Comparison of ENCODE assay signal across 24 mouse cellular contexts in the genomic region with DNA sequence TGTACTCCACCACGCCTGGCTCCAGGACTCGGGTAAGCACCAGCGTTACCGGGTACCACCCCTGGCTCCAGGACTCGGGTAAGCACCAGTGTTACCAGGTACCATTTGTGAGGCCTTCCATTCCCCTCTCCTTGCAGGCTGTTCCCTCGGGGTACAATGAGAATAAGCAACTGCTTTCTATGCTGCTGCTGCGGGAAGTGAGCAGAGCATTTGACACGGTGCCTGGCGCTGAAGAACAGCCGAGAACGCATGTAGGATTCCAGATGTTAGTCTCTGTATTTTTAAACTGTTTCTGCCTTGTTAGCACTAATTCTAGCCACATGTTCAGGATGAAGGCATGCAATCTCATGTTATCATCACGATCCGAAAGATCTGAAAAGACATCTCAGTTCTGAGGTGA. TPM values are rescaled to one million over a fixed set of nuclear protein-coding genes. Genes with fewer than 3 reads are reported as not detected.
DNase-seq lines count a peak whose midpoint lies in the region; ATAC-seq and TF ChIP-seq lines count a peak whose summit lies in the region.
"Had no signal": no experiment of that assay in that cellular context is flagged by ENCODE, and none has a peak within 500 bp of the region (broad histone marks: within the 10 kb centered on the region; RNA-seq: fewer than 3 reads in every experiment).

No protein-coding gene starts in this region.

- H3K36me3 ChIP-seq in limb, embryonic 11.5 days (ENCODE audit: control insufficient read depth, insufficient read depth, low read length) = no peaks in the 10 kb centered on the region
- no peaks in the 10 kb centered on the region for H3K36me3 ChIP-seq in limb, embryonic 10.5 days
- H3K36me3 ChIP-seq in embryonic facial prominence, embryonic 12.5 days = no peaks in the 10 kb centered on the region
- H3K36me3 ChIP-seq in embryonic facial prominence, embryonic 15.5 days = no peaks in the 10 kb centered on the region
- H3K36me3 ChIP-seq in limb, embryonic 15.5 days = no peaks in the 10 kb centered on the region
- H3K36me3 ChIP-seq: forebrain, embryonic 12.5 days; forebrain, embryonic 15.5 days; hindbrain, embryonic 15.5 days; intestine, embryonic 15.5 days had no signal

- no peaks in the 10 kb centered on the region for H3K4me1 ChIP-seq in limb, embryonic 11.5 days (ENCODE audit: control insufficient read depth, insufficient read depth, low read length)
- peaks cover 5% of the 10 kb centered on the region; the same call in 1 of the 2 replicates for H3K4me1 ChIP-seq in limb, embryonic 10.5 days
- H3K4me1 ChIP-seq in embryonic facial prominence, embryonic 12.5 days = peaks cover 9% of the 10 kb centered on the region
- H3K4me1 ChIP-seq in embryonic facial prominence, embryonic 15.5 days = peaks cover 18% of the 10 kb centered on the region
- H3K4me1 ChIP-seq in limb, embryonic 15.5 days = no peaks in the 10 kb centered on the region
- H3K4me1 ChIP-seq in cerebellum, adult 2 months (ENCODE audit: control insufficient read depth, insufficient read depth, low read length) = no peaks in the 10 kb centered on the region
- H3K4me1 ChIP-seq: forebrain, embryonic 12.5 days; forebrain, embryonic 15.5 days; hindbrain, embryonic 15.5 days; intestine, embryonic 15.5 days had no signal

- TF ChIP-seq POLR2A in cerebellum, adult 2 months (IDR thresholded peaks at IDR 0.05; ENCODE audit: borderline replicate concordance, insufficient read depth, low read length) = no peak

- peak; percentile 24 for DNase-seq in limb, embryonic 11.5 days (ENCODE audit: low spot score)
- no peak for DNase-seq in limb, embryonic 10.5 days (ENCODE audit: low spot score)
- no peak for DNase-seq in adrenal gland, postnatal 10 days
- no peak for DNase-seq in lung, postnatal 25 days (ENCODE audit: low spot score)
- DNase-seq in cerebellum, adult 2 months = no peak
- DNase-seq: adrenal gland, adult 2 months; adrenal gland, postnatal 25 days; cerebellum, adult 11-12 months; cerebellum, adult 9-10 months; cerebellum, postnatal 14 days; gastrocnemius, postnatal 10 days; heart, adult 11 months; kidney, adult 18-20 months had no signal

- no peak overlapping the region for H3K4me2 ChIP-seq in limb, embryonic 11.5 days (ENCODE audit: low read depth, severe bottlenecking)
- H3K4me2 ChIP-seq in embryonic facial prominence, embryonic 12.5 days (replicated peaks) = 0 out of 2 replicates have a peak overlapping the region, but pooled peaks have one; percentile 15
- peak overlapping the region; percentile 35 for H3K4me2 ChIP-seq in embryonic facial prominence, embryonic 15.5 days (replicated peaks)
- H3K4me2 ChIP-seq in limb, embryonic 15.5 days = no peak overlapping the region
- H3K4me2 ChIP-seq: forebrain, embryonic 12.5 days; forebrain, embryonic 15.5 days; heart, embryonic 11.5 days; hindbrain, embryonic 15.5 days; intestine, embryonic 15.5 days had no signal

- H3K27ac ChIP-seq in limb, embryonic 11.5 days (replicated peaks; ENCODE audit: low read depth, low read length) = no peak overlapping the region
- no peak overlapping the region; the same call in 1 of the 2 replicates for H3K27ac ChIP-seq in limb, embryonic 10.5 days
- H3K27ac ChIP-seq in embryonic facial prominence, embryonic 12.5 days = peak overlapping the region; percentile 69; the same call in 1 of the 2 replicates
- peak overlapping the region; percentile 85 for H3K27ac ChIP-seq in embryonic facial prominence, embryonic 15.5 days (replicated peaks)
- H3K27ac ChIP-seq in limb, embryonic 15.5 days = peak overlapping the region; percentile 43; the same call in 1 of the 2 replicates
- no peak overlapping the region for H3K27ac ChIP-seq in cerebellum, adult 2 months (ENCODE audit: insufficient read depth, low read length)
- H3K27ac ChIP-seq: forebrain, embryonic 12.5 days; forebrain, embryonic 15.5 days; hindbrain, embryonic 15.5 days; intestine, embryonic 15.5 days had no signal

- no peak overlapping the region for H3K9ac ChIP-seq in limb, embryonic 11.5 days (ENCODE audit: low read length)
- H3K9ac ChIP-seq in embryonic facial prominence, embryonic 12.5 days = no peak overlapping the region
- H3K9ac ChIP-seq in embryonic facial prominence, embryonic 15.5 days = no peak overlapping the region
- no peak overlapping the region for H3K9ac ChIP-seq in limb, embryonic 15.5 days
- H3K9ac ChIP-seq: forebrain, embryonic 12.5 days; forebrain, embryonic 15.5 days; hindbrain, embryonic 15.5 days; intestine, embryonic 15.5 days had no signal

- H3K9me3 ChIP-seq in limb, embryonic 11.5 days (ENCODE audit: control insufficient read depth, low read length) = no peaks in the 10 kb centered on the region
- no peaks in the 10 kb centered on the region for H3K9me3 ChIP-seq in limb, embryonic 10.5 days (replicated peaks)
- H3K9me3 ChIP-seq in embryonic facial prominence, embryonic 12.5 days = peaks cover 3% of the 10 kb centered on the region; the same call in 1 of the 2 replicates
- H3K9me3 ChIP-seq in embryonic facial prominence, embryonic 15.5 days (replicated peaks) = no peaks in the 10 kb centered on the region
- no peaks in the 10 kb centered on the region for H3K9me3 ChIP-seq in limb, embryonic 15.5 days
- H3K9me3 ChIP-seq: forebrain, embryonic 12.5 days; forebrain, embryonic 15.5 days; hindbrain, embryonic 15.5 days; intestine, embryonic 15.5 days had no signal

- H3K27me3 ChIP-seq in limb, embryonic 11.5 days (ENCODE audit: control insufficient read depth, insufficient read depth, low read length) = no peaks in the 10 kb centered on the region
- H3K27me3 ChIP-seq in limb, embryonic 10.5 days (ENCODE audit: low read depth, poor library complexity, severe bottlenecking) = no peaks in the 10 kb centered on the region
- no peaks in the 10 kb centered on the region for H3K27me3 ChIP-seq in embryonic facial prominence, embryonic 12.5 days
- H3K27me3 ChIP-seq in embryonic facial prominence, embryonic 15.5 days = no peaks in the 10 kb centered on the region
- H3K27me3 ChIP-seq in limb, embryonic 15.5 days = no peaks in the 10 kb centered on the region
- H3K27me3 ChIP-seq in cerebellum, adult 2 months (ENCODE audit: control insufficient read depth, insufficient read depth, low read length) = no peaks in the 10 kb centered on the region
- H3K27me3 ChIP-seq: forebrain, embryonic 12.5 days; forebrain, embryonic 15.5 days; hindbrain, embryonic 15.5 days; intestine, embryonic 15.5 days had no signal

- WGBS in limb, embryonic 11.5 days = 71% methylated on average over 13 of the region's 13 CpGs
- 85% methylated on average over 13 of the region's 13 CpGs for WGBS in limb, embryonic 10.5 days
- WGBS in embryonic facial prominence, embryonic 12.5 days = 33% methylated on average over 13 of the region's 13 CpGs
- WGBS in embryonic facial prominence, embryonic 15.5 days = 37% methylated on average over 13 of the region's 13 CpGs
- 44% methylated on average over 13 of the region's 13 CpGs for WGBS in limb, embryonic 15.5 days
- 82% methylated on average over 13 of the region's 13 CpGs for WGBS in cerebellum, adult 2 months

- TF ChIP-seq CTCF in cerebellum, adult 2 months (IDR thresholded peaks at IDR 0.05; ENCODE audit: borderline replicate concordance, insufficient read depth, low read depth, low read length) = no peak

- no peak overlapping the region for H3K4me3 ChIP-seq in limb, embryonic 11.5 days (ENCODE audit: low read depth, low read length)
- no peak overlapping the region for H3K4me3 ChIP-seq in limb, embryonic 10.5 days
- H3K4me3 ChIP-seq in embryonic facial prominence, embryonic 12.5 days = no peak overlapping the region
- H3K4me3 ChIP-seq in embryonic facial prominence, embryonic 15.5 days (replicated peaks) = no peak overlapping the region; the same call in 1 of the 2 replicates
- H3K4me3 ChIP-seq in limb, embryonic 15.5 days = no peak overlapping the region
- no peak overlapping the region for H3K4me3 ChIP-seq in cerebellum, adult 2 months (replicated peaks; ENCODE audit: insufficient read depth, low read depth, low read length)
- H3K4me3 ChIP-seq: erythroblast, embryonic 14.5 days; forebrain, embryonic 12.5 days; forebrain, embryonic 15.5 days; hindbrain, embryonic 15.5 days; intestine, embryonic 15.5 days had no signal

- no peak for ATAC-seq in limb, embryonic 11.5 days (ENCODE audit: insufficient number of reproducible peaks, low FRiP score, low TSS enrichment, low read depth)
- ATAC-seq in embryonic facial prominence, embryonic 12.5 days (ENCODE audit: insufficient number of reproducible peaks, insufficient read depth, low FRiP score, low TSS enrichment) = no peak
- ATAC-seq in embryonic facial prominence, embryonic 15.5 days (ENCODE audit: insufficient number of reproducible peaks, low FRiP score, low TSS enrichment, low read depth) = peak; percentile 60; the same call in 1 of the 2 replicates
- no peak for ATAC-seq in limb, embryonic 15.5 days (ENCODE audit: insufficient number of reproducible peaks, low FRiP score, low TSS enrichment, low read depth)
- ATAC-seq: CD4-positive, CD25-positive, alpha-beta regulatory T cell, adult 4 months; forebrain, embryonic 15.5 days; intestine, embryonic 15.5 days had no signal

RNA-seq across cellular contexts. Expression of gene Filip1, which starts 0.6 kb away (rescaled TPM):
- 1.2 and 1.5 TPM in 2 replicates for polyA plus RNA-seq in limb, embryonic 11.5 days (2014; fragmentation: Nextera tagmentation; extraction: Ambion mirVana)
- 0.75 and 0.88 TPM in 2 replicates for polyA plus RNA-seq in limb, embryonic 10.5 days (2016; fragmentation: Nextera tagmentation; extraction: Ambion mirVana)
- 2.3 and 4.3 TPM in 2 replicates for polyA plus RNA-seq in embryonic facial prominence, embryonic 12.5 days (2016; fragmentation: Nextera tagmentation; extraction: Ambion mirVana)
- 7.6 and 10.6 TPM in 2 replicates for polyA plus RNA-seq in embryonic facial prominence, embryonic 15.5 days (2015; fragmentation: Nextera tagmentation; extraction: Ambion mirVana)
- 8.4 and 10.1 TPM in 2 replicates for polyA plus RNA-seq in limb, embryonic 15.5 days (2015; fragmentation: Nextera tagmentation; extraction: Ambion mirVana)
- total RNA-seq in adrenal gland, postnatal 10 days (2021) = 10 to 100 TPM; 39.6 to 46.6 TPM
- polyA plus RNA-seq in cerebellum, adult 2 months (2012; rRNA removed) = 2.8 and 2.9 TPM in 2 replicates
- total RNA-seq: MEL had no signal
- polyA plus RNA-seq: erythroblast, embryonic 14.5 days had no signal

RNA-seq across cellular contexts. Expression of gene Senp6, which starts 54.7 kb away (rescaled TPM):
- 67.1 and 71.4 TPM in 2 replicates for polyA plus RNA-seq in limb, embryonic 11.5 days (2014; fragmentation: Nextera tagmentation; extraction: Ambion mirVana)
- 46.8 and 50.5 TPM in 2 replicates for polyA plus RNA-seq in limb, embryonic 10.5 days (2016; fragmentation: Nextera tagmentation; extraction: Ambion mirVana)
- 79.4 and 82.2 TPM in 2 replicates for polyA plus RNA-seq in embryonic facial prominence, embryonic 12.5 days (2016; fragmentation: Nextera tagmentation; extraction: Ambion mirVana)
- 47.4 and 53.3 TPM in 2 replicates for polyA plus RNA-seq in embryonic facial prominence, embryonic 15.5 days (2015; fragmentation: Nextera tagmentation; extraction: Ambion mirVana)
- 40.1 and 48.3 TPM in 2 replicates for polyA plus RNA-seq in limb, embryonic 15.5 days (2015; fragmentation: Nextera tagmentation; extraction: Ambion mirVana)
- 100 to 1,000 TPM; 103 to 107 TPM for total RNA-seq in adrenal gland, postnatal 10 days (2021)
- 44.6 and 47.2 TPM in 2 replicates for polyA plus RNA-seq in cerebellum, adult 2 months (2012; rRNA removed)

Comparison
In these comparisons a context has a peak if more than half of its experiments do, and no peak if none do; other contexts are left out.
1. H3K27ac ChIP-seq: peak in embryonic facial prominence, embryonic 12.5 days (single experiment), embryonic facial prominence, embryonic 15.5 days (single experiment) and limb, embryonic 15.5 days (single experiment); none in limb, embryonic 11.5 days (single experiment), limb, embryonic 10.5 days (single experiment) and cerebellum, adult 2 months (single experiment).
2. H3K4me2 ChIP-seq: peak in embryonic facial prominence, embryonic 12.5 days (single experiment) and embryonic facial prominence, embryonic 15.5 days (single experiment); none in limb, embryonic 11.5 days (single experiment) and limb, embryonic 15.5 days (single experiment).